Mouse (Mus musculus) forebrain, embryonic 11.5 days (tissue): ENCODE data around the gene Shroom1. TPM values are rescaled to one million over a fixed set of nuclear protein-coding genes. Genes with fewer than 3 reads are reported as not detected.

Experiments used
- ATAC-seq: fragments of 200-750 bp; cut with Nextera tagmentation; replicated peaks from 2 replicates; pipeline ENCODE4 v1.8.0; 2017; ENCODE audit warnings: moderate TSS enrichment; ENCODE audit not compliant: low FRiP score
- DNase-seq: peaks from one replicate; pipeline ENCODE4 v3.0.0-alpha.2; 2017; ENCODE audit warnings: low spot score
- H3K27ac ChIP-seq: fragments of 300-500 bp; sonication (generic); 2 replicates; pipeline ENCODE4 v1.5.1; 2014; ENCODE audit warnings: low read depth, low read length
- H3K27me3 ChIP-seq: fragments of 300-500 bp; sonication (generic); 2 replicates; pipeline ENCODE4 v1.6.1; 2014; ENCODE audit warnings: mild to moderate bottlenecking, low read length, mixed read lengths; ENCODE audit not compliant: control insufficient read depth, insufficient read depth
- H3K36me3 ChIP-seq: fragments of 300-500 bp; sonication (generic); 2 replicates; pipeline ENCODE4 v1.6.1; 2014; ENCODE audit warnings: mild to moderate bottlenecking, low read length, moderate library complexity, mixed read lengths; ENCODE audit not compliant: control insufficient read depth, insufficient read depth
- H3K4me1 ChIP-seq: fragments of 300-500 bp; sonication (generic); replicated peaks from 2 replicates; pipeline ENCODE4 v1.6.1; 2014; ENCODE audit warnings: low read length, mixed read lengths; ENCODE audit not compliant: control insufficient read depth, insufficient read depth
- H3K4me2 ChIP-seq: fragments of 300-500 bp; sonication (generic); 2 replicates; pipeline ENCODE4 v1.6.1; 2014; ENCODE audit warnings: low read depth, mild to moderate bottlenecking, low read length, moderate library complexity, mixed read lengths; ENCODE audit not compliant: severe bottlenecking
- H3K4me3 ChIP-seq: fragments of 300-500 bp; sonication (generic); 2 replicates; pipeline ENCODE4 v1.5.1; 2014; ENCODE audit warnings: low read depth, low read length
- H3K9ac ChIP-seq: fragments of 300-500 bp; sonication (generic); 2 replicates; pipeline ENCODE4 v1.6.1; 2014; ENCODE audit warnings: low read length
- H3K9me3 ChIP-seq: fragments of 300-500 bp; sonication (generic); 2 replicates; pipeline ENCODE4 v1.6.1; 2016; ENCODE audit warnings: low read length, mixed read lengths; ENCODE audit not compliant: control insufficient read depth
- WGBS: fragments of 180-500 bp; shearing (Covaris S2); extraction: QIAGEN DNeasy Blood & Tissue Kit; methylation state at CpG from one replicate; pipeline ENCODE4 v1.1.7; 2014; 5-methylcytosine and 5-hydroxymethylcytosine counted together
- polyA plus RNA-seq: library from polyadenylated mRNA; unstranded; fragments of >200 nt; fragmentation: Nextera tagmentation; extraction: Ambion mirVana; gene quantifications from 2 replicates; pipeline ENCODE4 v1.2.1, GENCODE M21; 2014

The Shroom1 gene
- polyA plus RNA-seq, 1 experiment from 2014 or later: 1.1 TPM

- H3K27me3 ChIP-seq: 0 out of 2 replicates have a peak, but pooled peaks cover under 1% of the 10 kb centered on the region
- H3K4me1 ChIP-seq: no peaks in the 10 kb centered on the region
- H3K27ac ChIP-seq: no peak overlapping the region
- ATAC-seq: no peak
- no peaks in the 10 kb centered on the region for H3K9me3 ChIP-seq
- DNase-seq: no peak
- H3K4me3 ChIP-seq: no peak overlapping the region
- H3K36me3 ChIP-seq: no peaks in the 10 kb centered on the region
- H3K9ac ChIP-seq: no peak overlapping the region
- WGBS: 66% methylated on average over 2 of the region's 2 CpGs
- no peak overlapping the region for H3K4me2 ChIP-seq
Observed at GRCm38 (mm10) chr11:53451361-53451760, 5.6 kb upstream of the Shroom1 start.

GRCm38 (mm10) chr11:53452396-53452795 is 4.6 kb upstream of the Shroom1 start:
- WGBS: 92% methylated on average over 9 of the region's 9 CpGs
- H3K36me3 ChIP-seq: no peaks in the 10 kb centered on the region
- H3K4me3 ChIP-seq: no peak overlapping the region
- DNase-seq (no peak), ATAC-seq (no peak)
- peaks cover 1% of the 10 kb centered on the region; the same call in 1 of the 2 replicates for H3K4me1 ChIP-seq
- H3K27me3 ChIP-seq: peaks cover 9% of the 10 kb centered on the region; the same call in 1 of the 2 replicates
- H3K4me2 ChIP-seq: no peak overlapping the region
- no peaks in the 10 kb centered on the region for H3K9me3 ChIP-seq
- H3K9ac ChIP-seq: no peak overlapping the region
- H3K27ac ChIP-seq: no peak overlapping the region

- ATAC-seq: no peak
- Histone ChIP-seq H3K36me3 (no peaks in the 10 kb centered on the region), H3K27me3 (peaks cover 15% of the 10 kb centered on the region; the same call in 1 of the 2 replicates), H3K4me1 (peaks cover 3% of the 10 kb centered on the region; the same call in 1 of the 2 replicates), H3K4me2 (no peak overlapping the region), H3K4me3 (no peak overlapping the region), H3K9ac (no peak overlapping the region), H3K9me3 (no peaks in the 10 kb centered on the region), H3K27ac (no peak overlapping the region)
- DNase-seq: no peak
- 90% methylated on average over 5 of the region's 5 CpGs for WGBS
Observed at GRCm38 (mm10) chr11:53453031-53453430, 4.0 kb upstream of the Shroom1 start.

- H3K9me3 ChIP-seq: no peaks in the 10 kb centered on the region
- peak overlapping the region; percentile 60 for H3K9ac ChIP-seq
- H3K4me2 ChIP-seq: peak overlapping the region; percentile 82
- WGBS: 3% methylated on average over 29 of the region's 29 CpGs
- DNase-seq: peak; percentile 58
- no peak overlapping the region for H3K27ac ChIP-seq
- no peaks in the 10 kb centered on the region for H3K36me3 ChIP-seq
- 0 out of 2 replicates have a peak, but pooled peaks have one; percentile 49 for ATAC-seq
- peaks cover 3% of the 10 kb centered on the region; the same call in 1 of the 2 replicates for H3K4me1 ChIP-seq
- peak overlapping the region; percentile 42 for H3K4me3 ChIP-seq
- H3K27me3 ChIP-seq: peaks cover 29% of the 10 kb centered on the region
Observed at GRCm38 (mm10) chr11:53457372-53457954, 458 bp downstream of the Shroom1 start.

GRCm38 (mm10) chr11:53458996-53459395 is 2.0 kb downstream of the Shroom1 start:
- ATAC-seq (no peak), DNase-seq (no peak)
- Histone ChIP-seq H3K27me3 (peaks cover 45% of the 10 kb centered on the region), H3K4me2 (no peak overlapping the region), H3K36me3 (no peaks in the 10 kb centered on the region), H3K4me3 (no peak overlapping the region), H3K9ac (no peak overlapping the region), H3K9me3 (no peaks in the 10 kb centered on the region), H3K4me1 (peaks cover 12% of the 10 kb centered on the region; the same call in 1 of the 2 replicates), H3K27ac (no peak overlapping the region)
- 56% methylated on average over 3 of the region's 3 CpGs for WGBS

GRCm38 (mm10) chr11:53460192-53460591 is 3.2 kb downstream of the Shroom1 start:
- WGBS: 77% methylated on average over 3 of the region's 3 CpGs
- Histone ChIP-seq H3K4me1 (peaks cover 12% of the 10 kb centered on the region; the same call in 1 of the 2 replicates), H3K9me3 (peaks cover 5% of the 10 kb centered on the region; the same call in 1 of the 2 replicates), H3K27me3 (peaks cover 55% of the 10 kb centered on the region), H3K9ac (no peak overlapping the region), H3K4me2 (no peak overlapping the region), H3K36me3 (no peaks in the 10 kb centered on the region), H3K27ac (no peak overlapping the region), H3K4me3 (no peak overlapping the region)
- no peak for ATAC-seq
- DNase-seq: no peak

GRCm38 (mm10) chr11:53461727-53462126 is 4.7 kb downstream of the Shroom1 start:
- Histone ChIP-seq H3K4me2 (no peak overlapping the region), H3K36me3 (no peaks in the 10 kb centered on the region), H3K4me1 (peaks cover 14% of the 10 kb centered on the region; the same call in 1 of the 2 replicates), H3K27ac (no peak overlapping the region), H3K27me3 (peaks cover 64% of the 10 kb centered on the region), H3K9ac (no peak overlapping the region), H3K4me3 (no peak overlapping the region), H3K9me3 (peaks cover 5% of the 10 kb centered on the region; the same call in 1 of the 2 replicates)
- ATAC-seq (no peak), DNase-seq (no peak)
- 14% methylated on average over 5 of the region's 5 CpGs for WGBS

GRCm38 (mm10) chr11:53463551-53464424 is 6.8 kb downstream of the Shroom1 start:
- ATAC-seq (no peak), DNase-seq (peak; percentile 73)
- peaks cover 50% of the 10 kb centered on the region for H3K27me3 ChIP-seq
- H3K36me3 ChIP-seq: no peaks in the 10 kb centered on the region
- peak overlapping the region; percentile 38 for H3K4me3 ChIP-seq
- peak overlapping the region; percentile 37; the same call in 1 of the 2 replicates for H3K9ac ChIP-seq
- no peak overlapping the region for H3K27ac ChIP-seq
- H3K9me3 ChIP-seq: peaks cover 5% of the 10 kb centered on the region; the same call in 1 of the 2 replicates
- peaks cover 12% of the 10 kb centered on the region; the same call in 1 of the 2 replicates for H3K4me1 ChIP-seq
- WGBS: 5% methylated on average over 55 of the region's 55 CpGs
- peak overlapping the region; percentile 85 for H3K4me2 ChIP-seq
